Mouse (Mus musculus): Measurements from ENCODE around the gene Sv2a. TPM values are rescaled to one million over a fixed set of nuclear protein-coding genes. Genes with fewer than 3 reads are reported as not detected.
A peak's percentile ranks its signal among the peaks of the same experiment; 100 is the strongest.

Sv2a gene
- 399 and 405 TPM in 2 replicates for polyA plus RNA-seq (2012; rRNA removed)

DNA sequence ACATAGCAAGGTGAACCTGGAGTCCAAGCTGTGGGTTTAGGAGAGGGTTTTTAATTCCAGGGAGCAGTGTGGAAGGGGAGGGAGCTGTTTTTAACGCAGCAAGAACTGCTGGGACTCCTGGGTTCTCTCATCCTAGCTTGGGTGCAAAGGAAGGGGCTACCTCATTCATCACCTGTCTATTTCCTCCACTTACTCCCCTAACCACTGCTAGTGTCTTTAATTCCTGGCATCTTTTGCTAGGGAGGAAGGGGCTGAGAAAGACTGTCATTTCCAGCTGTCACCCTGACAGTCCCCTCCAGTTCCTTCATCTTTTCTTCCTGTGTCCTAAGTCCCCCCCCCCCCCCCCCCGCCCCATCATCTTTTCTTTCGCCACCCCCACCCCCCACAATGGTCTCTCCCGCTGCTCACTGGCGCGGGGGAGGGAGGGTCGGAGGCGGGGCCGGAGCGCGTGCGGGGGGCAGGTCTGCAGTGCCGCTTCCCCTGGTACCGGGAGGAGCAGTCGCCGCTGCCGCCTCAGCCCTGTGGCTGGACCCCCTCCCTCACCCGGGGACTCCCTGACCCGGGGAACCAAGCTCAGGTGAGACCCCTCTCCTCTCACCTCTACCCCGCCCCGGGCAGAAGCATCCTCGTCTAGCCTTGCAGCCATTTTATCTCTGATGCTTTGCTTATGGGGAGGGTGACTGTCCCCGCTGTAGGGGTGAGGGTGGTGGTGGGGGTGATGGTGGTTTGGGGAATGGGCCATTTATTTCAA, at the start of gene Sv2a:
Gene Sv2a (plus strand): TSS at position 425 of the 751 bp plus-strand sequence.
- TF ChIP-seq CTCF (IDR thresholded peaks at IDR 0.05; ENCODE audit: borderline replicate concordance, insufficient read depth, low read depth, low read length) (no peak), POLR2A (IDR thresholded peaks at IDR 0.05; ENCODE audit: borderline replicate concordance, insufficient read depth, low read length) (peak; percentile 80)
- peaks cover 33% of the 10 kb centered on the region for H3K4me1 ChIP-seq (ENCODE audit: control insufficient read depth, insufficient read depth, low read length)
- H3K27ac ChIP-seq (ENCODE audit: insufficient read depth, low read length): peak within 1 kb of the TSS; percentile 86
- peak within 1 kb of the TSS; percentile 65 for H3K4me3 ChIP-seq (replicated peaks; ENCODE audit: insufficient read depth, low read depth, low read length)
- H3K27me3 ChIP-seq (ENCODE audit: control insufficient read depth, insufficient read depth, low read length): no peaks in the 10 kb centered on the region
- WGBS: under 1% methylated on average over 19 of the region's 23 CpGs
- peak; percentile 85 to 87 for DNase-seq

DNA sequence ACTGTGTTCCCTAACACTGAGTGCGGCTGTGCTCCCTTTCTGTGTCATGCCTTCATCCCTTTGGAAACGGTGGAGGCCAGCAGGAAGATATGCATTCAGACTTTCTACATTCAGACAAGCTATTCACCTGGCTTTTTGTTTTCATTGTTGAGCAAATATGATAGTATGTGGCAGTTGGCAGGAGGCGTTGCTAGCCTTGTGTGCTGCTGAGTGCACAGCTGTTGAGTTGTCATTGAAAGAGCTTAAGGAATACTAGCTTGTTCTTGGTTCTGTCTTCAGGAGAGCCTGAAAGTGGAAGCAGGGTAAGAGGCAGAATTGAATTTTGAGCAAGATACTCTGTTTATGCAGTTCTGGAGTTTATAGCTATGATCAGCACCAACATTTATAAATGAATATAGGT, 48.5 kb upstream of the Sv2a start:
- TF ChIP-seq CTCF (IDR thresholded peaks at IDR 0.05; ENCODE audit: borderline replicate concordance, insufficient read depth, low read depth, low read length) (no peak), POLR2A (IDR thresholded peaks at IDR 0.05; ENCODE audit: borderline replicate concordance, insufficient read depth, low read length) (no peak)
- DNase-seq: no peak
- no peaks in the 10 kb centered on the region for H3K27me3 ChIP-seq (ENCODE audit: control insufficient read depth, insufficient read depth, low read length)
- H3K4me1 ChIP-seq (ENCODE audit: control insufficient read depth, insufficient read depth, low read length): no peaks in the 10 kb centered on the region
- H3K4me3 ChIP-seq (replicated peaks; ENCODE audit: insufficient read depth, low read depth, low read length): no peak overlapping the region
- no peak overlapping the region for H3K27ac ChIP-seq (ENCODE audit: insufficient read depth, low read length)
- WGBS: 50% methylated on average over 3 of the region's 3 CpGs

DNA sequence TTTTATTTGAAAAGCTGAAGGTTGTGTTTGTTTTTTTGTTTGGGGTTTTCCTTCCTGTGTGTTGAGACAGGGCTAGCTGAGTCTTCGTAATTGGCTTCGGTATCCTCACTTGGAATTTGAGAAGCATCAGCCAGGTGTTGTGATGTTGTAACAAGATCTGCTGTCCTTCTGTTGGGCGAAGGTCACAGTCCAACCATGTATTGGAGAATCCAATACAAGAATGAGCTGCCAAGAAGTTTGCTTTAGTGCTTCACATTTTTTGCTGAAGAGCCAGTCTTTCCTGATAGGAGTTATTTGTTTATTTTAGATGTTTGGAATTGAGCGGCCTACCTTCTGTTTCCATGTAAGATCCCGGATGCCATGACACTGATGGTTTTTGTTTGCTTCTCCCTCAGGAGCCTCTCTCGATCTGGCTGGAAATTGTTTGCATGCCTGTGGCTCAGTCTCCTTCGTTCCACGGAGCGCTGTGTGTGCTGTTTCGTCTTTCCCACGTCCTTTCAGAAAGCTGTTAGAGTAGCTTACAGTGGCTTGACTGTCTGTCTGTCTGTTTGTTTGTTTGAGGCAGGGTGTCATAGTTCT, 47.5 kb upstream of the Sv2a start:
- no peak for DNase-seq
- TF ChIP-seq CTCF (IDR thresholded peaks at IDR 0.05; ENCODE audit: borderline replicate concordance, insufficient read depth, low read depth, low read length) (no peak), POLR2A (IDR thresholded peaks at IDR 0.05; ENCODE audit: borderline replicate concordance, insufficient read depth, low read length) (no peak)
- H3K27me3 ChIP-seq (ENCODE audit: control insufficient read depth, insufficient read depth, low read length): no peaks in the 10 kb centered on the region
- 83% methylated on average over 11 of the region's 11 CpGs for WGBS
- no peak overlapping the region for H3K27ac ChIP-seq (ENCODE audit: insufficient read depth, low read length)
- H3K4me3 ChIP-seq (replicated peaks; ENCODE audit: insufficient read depth, low read depth, low read length): no peak overlapping the region
- no peaks in the 10 kb centered on the region for H3K4me1 ChIP-seq (ENCODE audit: control insufficient read depth, insufficient read depth, low read length)

- TF ChIP-seq CTCF (IDR thresholded peaks at IDR 0.05; ENCODE audit: borderline replicate concordance, insufficient read depth, low read depth, low read length) (no peak), POLR2A (IDR thresholded peaks at IDR 0.05; ENCODE audit: borderline replicate concordance, insufficient read depth, low read length) (no peak)
- no peak overlapping the region for H3K4me3 ChIP-seq (replicated peaks; ENCODE audit: insufficient read depth, low read depth, low read length)
- 79% methylated on average over 3 of the region's 3 CpGs for WGBS
- no peak overlapping the region for H3K27ac ChIP-seq (ENCODE audit: insufficient read depth, low read length)
- DNase-seq: no peak
- no peaks in the 10 kb centered on the region for H3K4me1 ChIP-seq (ENCODE audit: control insufficient read depth, insufficient read depth, low read length)
- H3K27me3 ChIP-seq (ENCODE audit: control insufficient read depth, insufficient read depth, low read length): no peaks in the 10 kb centered on the region
These were observed 45.9 kb upstream of the Sv2a start for GRCm38 (mm10) chr3:96135011-96135410.

- 12% methylated on average over 5 of the region's 5 CpGs for WGBS
- Histone ChIP-seq H3K4me1 (ENCODE audit: control insufficient read depth, insufficient read depth, low read length) (no peaks in the 10 kb centered on the region), H3K4me3 (replicated peaks; ENCODE audit: insufficient read depth, low read depth, low read length) (no peak overlapping the region), H3K27me3 (ENCODE audit: control insufficient read depth, insufficient read depth, low read length) (no peaks in the 10 kb centered on the region), H3K27ac (ENCODE audit: insufficient read depth, low read length) (no peak overlapping the region)
- TF ChIP-seq POLR2A (IDR thresholded peaks at IDR 0.05; ENCODE audit: borderline replicate concordance, insufficient read depth, low read length) (no peak), CTCF (IDR thresholded peaks at IDR 0.05; ENCODE audit: borderline replicate concordance, insufficient read depth, low read depth, low read length) (peak; percentile 39; the same call in 1 of the 2 replicates)
- peak; percentile 46 to 60 for DNase-seq
These were observed 33.0 kb upstream of the Sv2a start for GRCm38 (mm10) chr3:96147950-96148349.

DNA sequence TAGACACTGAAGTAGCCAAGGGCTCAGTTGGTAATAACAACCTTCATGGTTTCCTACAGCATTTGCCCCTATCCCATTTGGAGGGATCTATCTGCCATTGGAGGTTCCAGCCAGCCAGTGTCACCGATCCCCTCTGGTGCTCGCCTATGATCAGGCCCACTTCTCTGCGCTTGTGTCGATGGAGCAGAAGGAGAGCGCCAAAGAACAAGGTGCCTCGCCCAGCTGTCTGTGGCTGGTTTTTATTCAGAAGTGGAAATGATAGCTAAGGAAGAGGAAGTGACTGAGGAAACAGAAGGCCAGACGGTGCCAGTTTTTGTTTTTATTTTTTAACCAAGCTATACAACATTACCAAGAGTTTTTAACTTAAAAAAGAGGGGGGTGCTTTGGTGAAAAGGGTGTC, 29.1 kb upstream of the Sv2a start:
- Histone ChIP-seq H3K27me3 (ENCODE audit: control insufficient read depth, insufficient read depth, low read length) (no peaks in the 10 kb centered on the region), H3K4me1 (ENCODE audit: control insufficient read depth, insufficient read depth, low read length) (no peaks in the 10 kb centered on the region), H3K4me3 (replicated peaks; ENCODE audit: insufficient read depth, low read depth, low read length) (no peak overlapping the region), H3K27ac (ENCODE audit: insufficient read depth, low read length) (no peak overlapping the region)
- WGBS: 87% methylated on average over 7 of the region's 7 CpGs
- no peak for DNase-seq
- no peak for TF ChIP-seq POLR2A (IDR thresholded peaks at IDR 0.05; ENCODE audit: borderline replicate concordance, insufficient read depth, low read length)
- TF ChIP-seq CTCF (IDR thresholded peaks at IDR 0.05; ENCODE audit: borderline replicate concordance, insufficient read depth, low read depth, low read length): no peak

GRCm38 (mm10) chr3:96152611-96153010, 28.3 kb upstream of the Sv2a start:
- Histone ChIP-seq H3K4me3 (replicated peaks; ENCODE audit: insufficient read depth, low read depth, low read length) (no peak overlapping the region), H3K27me3 (ENCODE audit: control insufficient read depth, insufficient read depth, low read length) (no peaks in the 10 kb centered on the region), H3K27ac (ENCODE audit: insufficient read depth, low read length) (no peak overlapping the region), H3K4me1 (ENCODE audit: control insufficient read depth, insufficient read depth, low read length) (no peaks in the 10 kb centered on the region)
- DNase-seq: no peak
- TF ChIP-seq POLR2A (IDR thresholded peaks at IDR 0.05; ENCODE audit: borderline replicate concordance, insufficient read depth, low read length): no peak
- TF ChIP-seq CTCF (IDR thresholded peaks at IDR 0.05; ENCODE audit: borderline replicate concordance, insufficient read depth, low read depth, low read length): no peak
- WGBS: 91% methylated on average over 5 of the region's 5 CpGs

GRCm38 (mm10) chr3:96155501-96155900, 25.4 kb upstream of the Sv2a start:
- 72% methylated on average over 8 of the region's 8 CpGs for WGBS
- Histone ChIP-seq H3K4me1 (ENCODE audit: control insufficient read depth, insufficient read depth, low read length) (peaks cover 6% of the 10 kb centered on the region; the same call in 1 of the 2 replicates), H3K27ac (ENCODE audit: insufficient read depth, low read length) (no peak overlapping the region), H3K27me3 (ENCODE audit: control insufficient read depth, insufficient read depth, low read length) (no peaks in the 10 kb centered on the region), H3K4me3 (replicated peaks; ENCODE audit: insufficient read depth, low read depth, low read length) (no peak overlapping the region)
- no peak for DNase-seq
- TF ChIP-seq CTCF (IDR thresholded peaks at IDR 0.05; ENCODE audit: borderline replicate concordance, insufficient read depth, low read depth, low read length) (no peak), POLR2A (IDR thresholded peaks at IDR 0.05; ENCODE audit: borderline replicate concordance, insufficient read depth, low read length) (no peak)
